Mouse (Mus musculus) embryonic facial prominence, embryonic 12.5 days (tissue): Measurements from ENCODE around the gene Borcs6. TPM values are rescaled to one million over a fixed set of nuclear protein-coding genes. Genes with fewer than 3 reads are reported as not detected.

ENCODE experiments used
- ATAC-seq: fragments of 200-750 bp; cut with Nextera tagmentation; 2 replicates; pipeline ENCODE4 v1.8.0; 2017; ENCODE audit not compliant: insufficient number of reproducible peaks, insufficient read depth, low FRiP score, low TSS enrichment
- H3K27ac ChIP-seq: fragments of 300-500 bp; sonication (generic); 2 replicates; pipeline ENCODE4 v1.5.1; 2016; ENCODE audit warnings: mild to moderate bottlenecking
- H3K27me3 ChIP-seq: fragments of 300-500 bp; sonication (generic); 2 replicates; pipeline ENCODE4 v1.6.1; 2016; ENCODE audit warnings: mild to moderate bottlenecking, moderate library complexity
- H3K36me3 ChIP-seq: fragments of 300-500 bp; sonication (generic); 2 replicates; pipeline ENCODE4 v1.6.1; 2016; ENCODE audit warnings: mild to moderate bottlenecking
- H3K4me1 ChIP-seq: fragments of 300-500 bp; sonication (generic); 2 replicates; pipeline ENCODE4 v1.6.1; 2016
- H3K4me2 ChIP-seq: fragments of 300-500 bp; sonication (generic); replicated peaks from 2 replicates; pipeline ENCODE4 v1.6.1; 2016; ENCODE audit warnings: mild to moderate bottlenecking, moderate library complexity
- H3K4me3 ChIP-seq: fragments of 300-500 bp; sonication (generic); 2 replicates; pipeline ENCODE4 v1.5.1; 2016; ENCODE audit warnings: mild to moderate bottlenecking
- H3K9ac ChIP-seq: fragments of 300-500 bp; sonication (generic); 2 replicates; pipeline ENCODE4 v1.6.1; 2016; ENCODE audit warnings: mild to moderate bottlenecking, moderate library complexity
- H3K9me3 ChIP-seq: fragments of 300-500 bp; sonication (generic); 2 replicates; pipeline ENCODE4 v1.6.1; 2016; ENCODE audit warnings: mild to moderate bottlenecking, moderate library complexity
- WGBS: fragments of 180-500 bp; shearing (Covaris S2); methylation state at CpG from one replicate; pipeline ENCODE4 v1.1.7; 2016; 5-methylcytosine and 5-hydroxymethylcytosine counted together
- polyA plus RNA-seq: library from polyadenylated mRNA; unstranded; fragments of >200 nt; fragmentation: Nextera tagmentation; extraction: Ambion mirVana; gene quantifications from 2 replicates; pipeline ENCODE4 v1.2.1, GENCODE M21; 2016

Borcs6 gene
- polyA plus RNA-seq, 1 experiment from 2014 or later, result 12.3 TPM

DNA sequence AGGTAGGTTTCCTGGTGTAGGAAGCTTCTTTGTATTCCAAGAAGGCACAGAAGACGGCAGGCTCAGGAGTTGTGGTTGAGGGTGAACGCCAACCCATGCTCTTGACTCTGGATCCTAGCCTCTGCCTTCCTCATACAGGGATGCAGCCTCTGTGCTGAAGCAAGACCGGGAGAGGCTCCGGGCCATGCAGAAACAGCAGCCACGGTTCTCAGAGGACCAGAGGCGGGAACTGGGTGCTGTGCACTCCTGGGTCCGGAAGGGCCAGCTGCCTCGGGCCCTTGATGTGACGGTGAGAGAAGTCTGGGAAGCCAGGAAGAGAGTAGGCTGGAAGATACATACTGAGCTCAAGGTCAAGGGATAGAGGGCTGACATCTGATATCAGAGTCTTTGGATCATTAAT is 48.7 kb downstream of the Borcs6 start:
- ATAC-seq, result no peak
- no peak overlapping the region for H3K4me3 ChIP-seq

DNA sequence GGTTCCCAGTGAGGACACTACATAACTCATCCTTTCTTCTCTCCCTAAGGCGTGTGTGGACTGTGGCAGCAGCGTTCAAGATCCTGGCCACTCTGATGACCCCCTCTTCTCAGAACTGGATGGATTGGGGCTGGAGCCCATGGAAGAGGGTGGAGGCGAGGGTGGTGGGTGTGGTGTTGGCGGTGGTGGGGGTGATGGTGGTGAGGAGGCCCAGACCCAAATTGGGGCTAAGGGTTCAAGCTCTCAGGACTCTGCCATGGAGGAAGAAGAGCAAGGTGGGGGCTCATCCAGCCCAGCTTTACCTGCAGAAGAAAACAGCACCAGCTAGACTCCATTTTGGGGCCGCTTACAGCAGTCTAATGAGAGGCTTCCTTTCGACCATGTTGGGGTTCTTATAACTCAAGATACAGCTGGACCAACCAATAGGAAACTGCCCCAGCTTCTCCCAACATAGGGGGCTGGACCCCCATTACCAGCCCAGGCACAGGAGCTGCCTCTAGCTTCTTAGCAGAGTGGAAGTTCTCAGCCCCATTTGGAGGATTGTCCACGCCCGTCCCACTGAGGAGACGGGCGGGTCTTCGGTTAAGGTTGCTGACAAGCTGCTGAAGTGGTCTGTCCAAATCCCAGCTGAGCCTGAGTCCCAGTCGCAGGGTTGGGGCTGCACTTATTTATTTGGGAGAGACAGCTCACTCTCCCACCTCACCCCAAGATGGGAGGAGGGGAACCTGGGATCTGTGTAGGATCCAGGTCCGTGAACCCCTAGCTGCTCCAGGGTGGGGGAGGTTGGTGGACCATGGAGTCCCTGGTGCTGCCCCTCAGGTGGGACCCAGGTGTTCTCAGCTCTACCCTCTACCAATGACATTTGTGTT is 49.7 kb downstream of the Borcs6 start:
- 82% methylated on average over 13 of the region's 13 CpGs for WGBS
- H3K4me2 ChIP-seq, result no peak overlapping the region

More for the DNA sequence above, 48.7 kb downstream of the Borcs6 start:
- Histone ChIP-seq H3K4me2 (no peak overlapping the region), H3K9ac (no peak overlapping the region), H3K9me3 (no peaks in the 10 kb centered on the region), H3K36me3 (peaks cover 63% of the 10 kb centered on the region), H3K27ac (no peak overlapping the region), H3K4me1 (0 out of 2 replicates have a peak, but pooled peaks cover 3% of the 10 kb centered on the region), H3K27me3 (no peaks in the 10 kb centered on the region)
- 91% methylated on average over 9 of the region's 9 CpGs for WGBS

GRCm38 (mm10) chr11:69110319-69111046 is 51.0 kb downstream of the Borcs6 start:
- Histone ChIP-seq H3K9ac (peak overlapping the region; percentile 25; the same call in 1 of the 2 replicates), H3K4me1 (0 out of 2 replicates have a peak, but pooled peaks cover 3% of the 10 kb centered on the region), H3K27ac (no peak overlapping the region), H3K9me3 (no peaks in the 10 kb centered on the region), H3K4me3 (peak overlapping the region; percentile 46), H3K36me3 (peaks cover 40% of the 10 kb centered on the region), H3K4me2 (peak overlapping the region; percentile 51), H3K27me3 (no peaks in the 10 kb centered on the region; the same call in 1 of the 2 replicates)
- WGBS, result 1% methylated on average over 30 of the region's 30 CpGs
- peak; percentile 44; the same call in 1 of the 2 replicates for ATAC-seq

More for the DNA sequence above, 49.7 kb downstream of the Borcs6 start:
- Histone ChIP-seq H3K9me3 (no peaks in the 10 kb centered on the region), H3K9ac (no peak overlapping the region), H3K27me3 (no peaks in the 10 kb centered on the region), H3K27ac (no peak overlapping the region), H3K4me1 (0 out of 2 replicates have a peak, but pooled peaks cover 3% of the 10 kb centered on the region), H3K4me3 (no peak overlapping the region), H3K36me3 (peaks cover 52% of the 10 kb centered on the region)
- ATAC-seq, result no peak

Other genes starting within 250 kb of the Borcs6 start
- gene Ndel1, start 187.9 kb upstream of the Borcs6 start, polyA plus RNA-seq, result 78.6 and 82.0 TPM in 2 replicates
- 0.08 and 0.19 TPM in 2 replicates for gene Rnf222, start 171.2 kb upstream of the Borcs6 start, polyA plus RNA-seq
- gene Rpl26, start 158.1 kb upstream of the Borcs6 start, polyA plus RNA-seq, result 915 and 939 TPM in 2 replicates
- not detected in 2 replicates for gene Odf4, start 132.6 kb upstream of the Borcs6 start, polyA plus RNA-seq
- gene Arhgef15, start 102.2 kb upstream of the Borcs6 start, polyA plus RNA-seq, result 8.1 and 8.5 TPM in 2 replicates
- 2.6 and 4.1 TPM in 2 replicates for gene Slc25a35, start 91.6 kb upstream of the Borcs6 start, polyA plus RNA-seq
- 59.3 and 64.2 TPM in 2 replicates for gene Rangrf, start 84.5 kb upstream of the Borcs6 start, polyA plus RNA-seq
- gene Pfas, start 51.3 kb upstream of the Borcs6 start, polyA plus RNA-seq, result 44.0 and 44.3 TPM in 2 replicates
- 71.0 and 75.2 TPM in 2 replicates for gene Ctc1, start 43.8 kb upstream of the Borcs6 start, polyA plus RNA-seq
- gene Aurkb, start 14.1 kb upstream of the Borcs6 start, polyA plus RNA-seq, result 148 and 152 TPM in 2 replicates
- gene Tmem107, start 11.1 kb downstream of the Borcs6 start, polyA plus RNA-seq, result 36.8 and 43.5 TPM in 2 replicates
- gene Vamp2, start 28.8 kb downstream of the Borcs6 start, polyA plus RNA-seq, result 84.3 and 85.0 TPM in 2 replicates
- gene Per1, start 35.5 kb downstream of the Borcs6 start, polyA plus RNA-seq, result 11.4 and 11.5 TPM in 2 replicates
- gene Hes7, start 60.7 kb downstream of the Borcs6 start, polyA plus RNA-seq, result 0.65 and 0.73 TPM in 2 replicates
- gene 9130213A22Rik, start 62.9 kb downstream of the Borcs6 start, polyA plus RNA-seq, result 0.14 and 0.40 TPM in 2 replicates
- 0.47 and 0.89 TPM in 2 replicates for gene Aloxe3, start 66.2 kb downstream of the Borcs6 start, polyA plus RNA-seq
- gene Alox12b, start 97.3 kb downstream of the Borcs6 start, polyA plus RNA-seq, result 0.15 and 0.19 TPM in 2 replicates
- gene Alox8, start 138.1 kb downstream of the Borcs6 start, polyA plus RNA-seq, result 0.12 and 0.20 TPM in 2 replicates
- gene Gucy2e, start 177.3 kb downstream of the Borcs6 start, polyA plus RNA-seq, result 0.10 and 0.17 TPM in 2 replicates